Mouse (Mus musculus) testis, adult 2 months (tissue): ENCODE measurements around the gene Il6ra.

Experiments used
- CTCF ChIP-seq: fragments of 200-500 bp; IDR thresholded peaks from 2 replicates; pipeline ENCODE4 v1.5.1; 2012; ENCODE audit warnings: low read depth, mild to moderate bottlenecking, inconsistent platforms, low read length, moderate library complexity; ENCODE audit not compliant: control insufficient read depth, insufficient read depth, insufficient replicate concordance
- POLR2A ChIP-seq: fragments of 200-500 bp; IDR thresholded peaks from 2 replicates; pipeline ENCODE4 v1.6.1; 2012; ENCODE audit warnings: low read depth, mild to moderate bottlenecking, inconsistent platforms, low read length, moderate library complexity; ENCODE audit not compliant: control insufficient read depth

DNA sequence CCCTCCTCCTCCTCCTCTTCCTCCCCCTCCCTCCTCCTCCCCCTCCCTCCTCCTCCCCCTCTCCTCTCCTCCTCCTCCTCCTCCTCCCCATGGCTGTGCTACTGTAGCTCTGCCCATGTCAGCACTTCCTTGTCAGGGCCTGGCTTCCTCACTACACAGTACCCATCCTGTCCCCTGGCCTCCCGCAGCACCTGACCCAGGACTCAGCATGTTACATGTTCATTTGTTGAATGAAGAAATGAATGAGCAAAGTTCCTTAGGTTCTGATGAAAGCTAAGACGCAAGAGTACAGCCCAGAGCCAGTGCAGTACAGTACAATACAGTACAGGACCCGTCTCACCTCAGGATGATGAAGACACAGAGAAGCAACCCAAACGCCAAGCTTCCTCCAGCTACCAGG is 36.5 kb downstream of the Il6ra start:
- TF ChIP-seq CTCF: no peak
- TF ChIP-seq POLR2A: no peak
